Comparison of ENCODE assay signal across 26 mouse cellular contexts in the genomic region with DNA sequence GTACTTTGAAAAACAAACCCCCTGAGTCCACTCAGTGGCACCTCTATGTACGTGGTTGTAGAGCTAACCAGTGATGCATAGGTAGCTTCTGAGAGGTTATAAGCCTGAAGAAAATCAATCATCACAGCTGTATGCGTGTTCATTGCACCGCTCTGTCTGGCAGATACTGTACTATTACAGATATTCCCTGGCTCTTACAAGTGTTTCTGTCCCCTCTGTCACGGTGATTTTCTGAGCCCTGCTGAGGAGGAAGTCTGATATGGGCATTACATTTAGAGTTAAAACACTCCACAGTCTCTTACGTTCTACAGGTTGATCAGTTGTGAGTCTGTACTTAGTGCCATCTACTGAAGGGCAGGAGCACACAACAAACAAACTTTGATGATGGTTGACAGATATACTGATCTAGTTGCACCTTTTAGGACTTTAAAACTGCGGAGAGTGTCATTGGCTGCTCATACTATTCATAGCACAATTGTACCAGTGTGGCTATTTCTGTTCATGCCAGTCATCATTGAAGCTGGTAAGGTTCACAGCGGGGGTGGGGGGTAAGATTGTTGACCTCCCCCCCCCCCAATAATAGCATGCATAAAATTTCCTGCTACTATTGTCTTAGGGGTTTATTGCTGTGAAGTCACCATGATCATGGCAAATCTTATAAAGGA.
A peak's percentile ranks its signal among the peaks of the same experiment; 100 is the strongest.
DNase-seq lines count a peak whose midpoint lies in the region; ATAC-seq and TF ChIP-seq lines count a peak whose summit lies in the region.
"Had no signal": no experiment of that assay in that cellular context is flagged by ENCODE, and none has a peak within 500 bp of the region (broad histone marks: within the 10 kb centered on the region; RNA-seq: fewer than 3 reads in every experiment).

No protein-coding gene starts in this region.

- ATAC-seq in heart, embryonic 12.5 days (ENCODE audit: insufficient number of reproducible peaks, low FRiP score): no peak
- no peak for ATAC-seq in heart, embryonic 15.5 days (replicated peaks; ENCODE audit: insufficient number of reproducible peaks, insufficient read depth, low FRiP score, low read depth)
- ATAC-seq: forebrain, embryonic 13.5 days; forebrain, embryonic 16.5 days; hindbrain, postnatal 0 days; inflammation-experienced regulatory T-cells, adult 6 months; intestine, embryonic 16.5 days; Patski had no signal

- no peak overlapping the region for H3K4me3 ChIP-seq in heart, adult 2 months
- no peak overlapping the region for H3K4me3 ChIP-seq in heart, embryonic 12.5 days
- H3K4me3 ChIP-seq in heart, embryonic 15.5 days: no peak overlapping the region
- H3K4me3 ChIP-seq: forebrain, embryonic 10.5 days; forebrain, embryonic 13.5 days; gastrocnemius, adult 2 months had no signal

- no peaks in the 10 kb centered on the region; the same call in none of the 2 replicates for H3K36me3 ChIP-seq in heart, adult 2 months (ENCODE audit: control insufficient read depth, insufficient read depth, low read length)
- 0 out of 2 replicates have a peak, but pooled peaks cover 2% of the 10 kb centered on the region for H3K36me3 ChIP-seq in heart, embryonic 12.5 days
- peaks cover 3% of the 10 kb centered on the region; the same call in 1 of the 2 replicates for H3K36me3 ChIP-seq in heart, embryonic 15.5 days

- H3K9me3 ChIP-seq in heart, embryonic 12.5 days (replicated peaks): no peaks in the 10 kb centered on the region
- no peaks in the 10 kb centered on the region for H3K9me3 ChIP-seq in heart, embryonic 15.5 days (replicated peaks)
- H3K9me3 ChIP-seq: forebrain, embryonic 10.5 days; forebrain, embryonic 13.5 days; G1E had no signal

- no peaks in the 10 kb centered on the region for H3K27me3 ChIP-seq in heart, adult 2 months (ENCODE audit: control insufficient read depth, insufficient read depth, low read length)
- no peaks in the 10 kb centered on the region for H3K27me3 ChIP-seq in heart, embryonic 12.5 days (replicated peaks)
- H3K27me3 ChIP-seq in heart, embryonic 15.5 days: no peaks in the 10 kb centered on the region
- H3K27me3 ChIP-seq: CH12.LX; forebrain, embryonic 13.5 days; Patski had no signal

- 66% methylated on average over 7 of the region's 7 CpGs for WGBS in heart, adult 2 months
- 69% methylated on average over 7 of the region's 7 CpGs for WGBS in heart, embryonic 12.5 days
- WGBS in heart, embryonic 15.5 days: 53% methylated on average over 7 of the region's 7 CpGs

- no peak for TF ChIP-seq CTCF in heart, adult 2 months (IDR thresholded peaks at IDR 0.05)

- DNase-seq in heart, adult 2 months: no peak
- no peak for DNase-seq in heart, postnatal 36 days
- DNase-seq in heart, postnatal 14 days: no peak
- DNase-seq in heart, postnatal 10 days: peak; percentile 8 to 12
- DNase-seq in layer of hippocampus, postnatal 36 days: no peak
- DNase-seq: adrenal gland, postnatal 10 days; adrenal gland, postnatal 36 days; B cell, adult 2 months; cerebellum, adult 18-20 months; cerebellum, adult 9-10 months; cerebellum, postnatal 14 days; gastrocnemius, adult 2 months; gastrocnemius, postnatal 14 days; kidney, adult 2 months had no signal

- no peaks in the 10 kb centered on the region for H3K79me2 ChIP-seq in heart, adult 2 months (replicated peaks; ENCODE audit: control insufficient read depth, insufficient read depth, low read length)

- no peak for TF ChIP-seq EP300 in heart, adult 2 months (IDR thresholded peaks at IDR 0.05; ENCODE audit: insufficient read depth, low read depth, low read length)

- intact Hi-C loops in heart, adult 2 months (cut with DNase I): no loop called here
- intact Hi-C loops in heart, postnatal 36 days (cut with DNase I): no loop called here
- intact Hi-C loops in heart, postnatal 14 days (cut with DNase I): no loop called here
- intact Hi-C loops in heart, postnatal 10 days (cut with DNase I): no loop called here

- H3K4me1 ChIP-seq in heart, adult 2 months (ENCODE audit: control insufficient read depth, insufficient read depth, low read length): no peaks in the 10 kb centered on the region
- no peaks in the 10 kb centered on the region for H3K4me1 ChIP-seq in heart, embryonic 12.5 days (replicated peaks)
- H3K4me1 ChIP-seq in heart, embryonic 15.5 days (replicated peaks): no peaks in the 10 kb centered on the region; the same call in 1 of the 2 replicates
- H3K4me1 ChIP-seq: forebrain, embryonic 10.5 days; forebrain, embryonic 13.5 days had no signal

- TF ChIP-seq POLR2A in heart, adult 2 months (IDR thresholded peaks at IDR 0.05; ENCODE audit: insufficient read depth, low read depth, low read length): no peak

- H3K27ac ChIP-seq in heart, adult 2 months: peak overlapping the region; percentile 10; the same call in 1 of the 2 replicates
- peak overlapping the region; percentile 15 for H3K27ac ChIP-seq in heart, embryonic 12.5 days (ENCODE audit: poor library complexity, severe bottlenecking)
- peak overlapping the region; percentile 69 for H3K27ac ChIP-seq in heart, embryonic 15.5 days
- H3K27ac ChIP-seq: forebrain, embryonic 10.5 days; forebrain, embryonic 13.5 days; gastrocnemius, adult 2 months; hindbrain, embryonic 14.5 days; hindbrain, postnatal 0 days had no signal

- H3K4me2 ChIP-seq in heart, embryonic 12.5 days: no peak overlapping the region
- H3K4me2 ChIP-seq in heart, embryonic 15.5 days: 0 out of 2 replicates have a peak overlapping the region, but pooled peaks have one; percentile 0
- H3K4me2 ChIP-seq: forebrain, embryonic 13.5 days; hindbrain, embryonic 14.5 days had no signal

- H3K9ac ChIP-seq in heart, adult 2 months (ENCODE audit: low read depth, low read length): no peak overlapping the region
- no peak overlapping the region for H3K9ac ChIP-seq in heart, embryonic 12.5 days
- H3K9ac ChIP-seq in heart, embryonic 15.5 days: no peak overlapping the region
- H3K9ac ChIP-seq: forebrain, embryonic 13.5 days; hindbrain, embryonic 14.5 days had no signal

Comparison
In these comparisons a context has a peak if more than half of its experiments do, and no peak if none do; other contexts are left out.
1. DNase-seq: peak in heart, postnatal 10 days (2 of 2); none in heart, adult 2 months (0 of 2), heart, postnatal 36 days (0 of 2), heart, postnatal 14 days (0 of 2) and layer of hippocampus, postnatal 36 days (0 of 2).
2. H3K27ac ChIP-seq: peak in every context shown above with its lines; median percentile 69 in heart, embryonic 15.5 days; 15 in heart, embryonic 12.5 days; 10 in heart, adult 2 months.